Mouse (Mus musculus) myocyte (in vitro differentiated cells): Measurements from ENCODE around the gene Myoz1.

ENCODE experiments used
- CEBPB ChIP-seq: IDR thresholded peaks from 2 replicates; pipeline ENCODE4 v1.6.1; 2011; ENCODE audit warnings: mild to moderate bottlenecking, moderate library complexity; ENCODE audit not compliant: poor library complexity, insufficient read depth, severe bottlenecking
- MAX ChIP-seq: IDR thresholded peaks from one replicate; pipeline ENCODE4 v1.6.1; 2011; ENCODE audit warnings: low read depth, mild to moderate bottlenecking, control low read depth
- MYOG ChIP-seq, 3 experiments: IDR thresholded peaks; one replicate each; pipeline ENCODE4 v1.6.1; 2011; ENCODE audit warnings: control low read depth in 2 of 3, low read depth in 2 of 3, mild to moderate bottlenecking in 2 of 3; ENCODE audit not compliant: insufficient read length in 2 of 3, control insufficient read depth in 1 of 3, insufficient read depth in 1 of 3
- POLR2A ChIP-seq: IDR thresholded peaks from one replicate; pipeline ENCODE4 v1.6.1; 2011; ENCODE audit warnings: low read depth, mild to moderate bottlenecking, control low read depth, moderate library complexity; ENCODE audit not compliant: insufficient read length
- POLR2AphosphoS2 ChIP-seq: IDR thresholded peaks from one replicate; pipeline ENCODE4 v1.6.1; 2011; ENCODE audit warnings: low read depth, control low read depth; ENCODE audit not compliant: insufficient read length
- TCF3 ChIP-seq: IDR thresholded peaks from one replicate; pipeline ENCODE4 v1.6.1; 2011; ENCODE audit warnings: low read depth, control low read depth; ENCODE audit not compliant: insufficient read length
- USF1 ChIP-seq: IDR thresholded peaks from one replicate; pipeline ENCODE4 v1.6.1; 2011; ENCODE audit warnings: low read depth, mild to moderate bottlenecking, control low read depth, moderate library complexity

DNA sequence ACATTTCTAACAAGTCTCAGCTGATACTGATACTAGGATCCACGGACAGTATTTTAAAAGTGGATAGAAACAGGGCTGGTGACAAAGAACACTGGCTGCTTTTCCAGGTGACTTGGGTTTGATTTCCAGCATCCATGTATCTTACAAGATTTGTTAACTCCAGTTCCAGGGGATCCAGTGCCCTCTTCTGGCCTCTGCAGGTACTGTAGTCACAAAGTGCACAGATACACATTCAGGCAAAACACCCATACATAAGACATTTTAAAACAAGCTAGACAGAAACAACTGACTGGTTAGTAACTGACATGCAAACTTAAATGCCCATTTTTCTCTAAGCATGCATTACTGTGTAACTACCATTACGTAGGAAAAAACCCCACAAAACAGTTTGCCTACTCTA is 16.6 kb upstream of the Myoz1 start:
- no peak for TF ChIP-seq CEBPB
- TF ChIP-seq TCF3 = no peak
- TF ChIP-seq POLR2A = no peak
- no peak for TF ChIP-seq MYOG (IDR thresholded peaks at IDR 0.05; ENCODE audit: control insufficient read depth in 1 of 3, insufficient read depth in 1 of 3, insufficient read length in 2 of 3, low read depth in 2 of 3)
- TF ChIP-seq USF1 = no peak
- no peak for TF ChIP-seq MAX
- TF ChIP-seq POLR2AphosphoS2 = no peak
